Mouse (Mus musculus) embryo, embryonic 10.5 days (tissue): ENCODE data around the gene AC131692.1.
A peak's percentile ranks its signal among the peaks of the same experiment; 100 is the strongest.

Experiments used
- DNase-seq: peaks from one replicate; pipeline ENCODE4 v3.0.0-alpha.2; 2015; ENCODE audit warnings: low spot score

Gene AC131692.1

GRCm38 (mm10) chr19:6094119-6094518, at the start of gene AC131692.1:
AC131692.1 (plus strand) TSS chr19:6094419.
- DNase-seq: no peak

GRCm38 (mm10) chr19:6045366-6046293, 48.6 kb upstream of the AC131692.1 start:
- no peak for DNase-seq

- peak; percentile 97 for DNase-seq
These were observed 47.7 kb upstream of the AC131692.1 start, which contains the start of gene Syvn1 for GRCm38 (mm10) chr19:6046294-6047153. Syvn1 (plus strand) TSS chr19:6046576.

GRCm38 (mm10) chr19:6047154-6047898, 46.9 kb upstream of the AC131692.1 start:
- no peak for DNase-seq

- no peak for DNase-seq
These were observed 46.4 kb upstream of the AC131692.1 start for GRCm38 (mm10) chr19:6047899-6048166.

GRCm38 (mm10) chr19:6048681-6049410, 45.4 kb upstream of the AC131692.1 start:
- no peak for DNase-seq

- no peak for DNase-seq
These were observed 41.7 kb upstream of the AC131692.1 start for GRCm38 (mm10) chr19:6052516-6052915.

- DNase-seq: no peak
These were observed 39.9 kb upstream of the AC131692.1 start for GRCm38 (mm10) chr19:6054296-6054695.

- DNase-seq: no peak
These were observed 37.5 kb upstream of the AC131692.1 start for GRCm38 (mm10) chr19:6056696-6057095.

- DNase-seq: peak; percentile 98
These were observed 36.7 kb upstream of the AC131692.1 start, which contains the start of the genes Mrpl49 and Fau for GRCm38 (mm10) chr19:6057313-6058096. Mrpl49 (minus strand) TSS chr19:6057785. Fau (plus strand) TSS chr19:6057844.

GRCm38 (mm10) chr19:6058513-6058912, 35.7 kb upstream of the AC131692.1 start:
- no peak for DNase-seq

- no peak for DNase-seq
These were observed 35.3 kb upstream of the AC131692.1 start for GRCm38 (mm10) chr19:6058966-6059365.

- DNase-seq: peak; percentile 97
These were observed 33.1 kb upstream of the AC131692.1 start, which contains the start of gene Znhit2 for GRCm38 (mm10) chr19:6061021-6061533. Znhit2 (plus strand) TSS chr19:6061192.

GRCm38 (mm10) chr19:6061641-6062302, 32.4 kb upstream of the AC131692.1 start:
- DNase-seq: peak; percentile 44

- no peak for DNase-seq
These were observed 31.8 kb upstream of the AC131692.1 start for GRCm38 (mm10) chr19:6062418-6062817.

GRCm38 (mm10) chr19:6063081-6063480, 31.1 kb upstream of the AC131692.1 start:
- no peak for DNase-seq

GRCm38 (mm10) chr19:6066571-6066970, 27.6 kb upstream of the AC131692.1 start:
- DNase-seq: no peak

- DNase-seq: peak; percentile 90
These were observed 27.1 kb upstream of the AC131692.1 start for GRCm38 (mm10) chr19:6067011-6067723.
